Mouse (Mus musculus): ENCODE results near the gene Dusp7.

- no peak for TF ChIP-seq CTCF (IDR thresholded peaks at IDR 0.05 in 2 of 3, conservative IDR thresholded peaks at IDR 0.05 in 1 of 3; ENCODE audit: control insufficient read depth in 1 of 3, insufficient read depth in 1 of 3, low read depth in 2 of 3, low read length in 3 of 3, poor library complexity in 1 of 3, severe bottlenecking in 1 of 3)
- no peak for TF ChIP-seq ZC3H11A (IDR thresholded peaks at IDR 0.05; ENCODE audit: low read depth, low read length)
- TF ChIP-seq CHD2 (IDR thresholded peaks at IDR 0.05; ENCODE audit: low read length): no peak
- TF ChIP-seq MYB (IDR thresholded peaks at IDR 0.05; ENCODE audit: low read depth, low read length): no peak
- TF ChIP-seq MEF2A (IDR thresholded peaks at IDR 0.05; ENCODE audit: extremely low read depth, insufficient replicate concordance, low read depth, low read length, poor library complexity, severe bottlenecking): no peak
- no peak for TF ChIP-seq ZNF384 (IDR thresholded peaks at IDR 0.05; ENCODE audit: low read depth, low read length)
- TF ChIP-seq POLR2A (IDR thresholded peaks at IDR 0.05; ENCODE audit: control insufficient read depth in 1 of 2, insufficient read depth in 1 of 2, low read depth in 1 of 2, low read length in 2 of 2, poor library complexity in 1 of 2): no peak
- TF ChIP-seq HCFC1 (IDR thresholded peaks at IDR 0.05; ENCODE audit: low read depth, low read length): no peak
These were observed 4.3 kb downstream of the Dusp7 start for GRCm38 (mm10) chr9:106372431-106373412.
